Mouse (Mus musculus) cerebellum, adult 2 months (tissue): ENCODE data around the gene Pappa.

Experiments used
- CTCF ChIP-seq: fragments of 200-500 bp; IDR thresholded peaks from 2 replicates; pipeline ENCODE4 v1.5.1; 2011; ENCODE audit warnings: low read depth, mild to moderate bottlenecking, control low read depth, low read length, moderate library complexity, borderline replicate concordance; ENCODE audit not compliant: insufficient read depth
- POLR2A ChIP-seq: fragments of 200-500 bp; IDR thresholded peaks from 2 replicates; pipeline ENCODE4 v1.6.1; 2011; ENCODE audit warnings: low read length, control low read depth, borderline replicate concordance; ENCODE audit not compliant: insufficient read depth

DNA sequence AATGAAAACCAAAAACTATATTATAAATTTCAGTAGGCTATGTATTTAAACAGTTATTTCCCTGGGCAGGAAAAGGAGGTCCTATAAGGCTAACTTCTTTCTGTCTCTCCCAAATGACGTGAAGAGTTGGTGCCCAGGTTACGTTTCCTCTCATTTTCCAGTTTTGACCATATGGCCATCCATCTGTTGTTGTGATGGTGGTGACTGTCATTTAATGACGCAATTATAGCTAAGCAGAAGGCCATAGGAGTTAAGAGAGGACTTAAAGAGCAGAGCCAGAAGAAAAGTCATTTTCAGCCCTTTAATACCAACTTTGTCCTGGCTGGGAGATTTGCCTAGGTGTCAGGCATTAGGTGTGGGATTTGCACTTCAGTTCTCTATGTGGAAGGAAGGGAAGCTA is 176.5 kb downstream of the Pappa start:
- TF ChIP-seq CTCF (no peak), POLR2A (no peak)
